Mouse (Mus musculus): ENCODE data around the gene Dpy30. TPM values are rescaled to one million over a fixed set of nuclear protein-coding genes. Genes with fewer than 3 reads are reported as not detected.
"Not testable (repeated sequence)": the region's sequence is repeated elsewhere in the genome, so short reads cannot be mapped to it uniquely, and the experiment has no call there.

Gene Dpy30
- 133 and 159 TPM in 2 replicates for polyA plus RNA-seq (2012; rRNA removed)

- H3K27me3 ChIP-seq (ENCODE audit: control insufficient read depth, insufficient read depth, low read length): no peaks in the 10 kb centered on the region
- TF ChIP-seq CTCF (IDR thresholded peaks at IDR 0.05; ENCODE audit: control insufficient read depth, insufficient read depth, insufficient replicate concordance, low read depth, low read length): no peak
- TF ChIP-seq POLR2A (IDR thresholded peaks at IDR 0.05; ENCODE audit: control insufficient read depth, low read depth, low read length): no peak
These were observed at the start of gene Dpy30 for GRCm38 (mm10) chr17:74323844-74324243. Gene Dpy30, minus strand, starts transcription at chr17:74323944.

GRCm38 (mm10) chr17:74363592-74363991, 39.8 kb upstream of the Dpy30 start:
- Histone ChIP-seq H3K4me3 (ENCODE audit: control insufficient read depth, low read depth, low read length) (no peak overlapping the region), H3K4me1 (ENCODE audit: control insufficient read depth, insufficient read depth, low read length) (no peaks in the 10 kb centered on the region), H3K27ac (ENCODE audit: control insufficient read depth, insufficient read depth, low read depth, low read length) (no peak overlapping the region), H3K36me3 (ENCODE audit: control insufficient read depth, insufficient read depth, low read length) (peaks cover 2% of the 10 kb centered on the region), H3K27me3 (ENCODE audit: control insufficient read depth, insufficient read depth, low read length) (no peaks in the 10 kb centered on the region)
- no peak for TF ChIP-seq POLR2A (IDR thresholded peaks at IDR 0.05; ENCODE audit: control insufficient read depth, low read depth, low read length)
- TF ChIP-seq CTCF (IDR thresholded peaks at IDR 0.05; ENCODE audit: control insufficient read depth, insufficient read depth, insufficient replicate concordance, low read depth, low read length): no peak

More at GRCm38 (mm10) chr17:74323844-74324243, at the start of gene Dpy30:
- Histone ChIP-seq H3K36me3 (ENCODE audit: control insufficient read depth, insufficient read depth, low read length) (no peaks in the 10 kb centered on the region), H3K27ac (ENCODE audit: control insufficient read depth, insufficient read depth, low read depth, low read length) (no peak within 1 kb of the TSS), H3K4me1 (ENCODE audit: control insufficient read depth, insufficient read depth, low read length) (no peaks in the 10 kb centered on the region), H3K4me3 (ENCODE audit: control insufficient read depth, low read depth, low read length) (peak within 1 kb of the TSS; percentile 76)

- no peak overlapping the region for H3K4me3 ChIP-seq (ENCODE audit: control insufficient read depth, low read depth, low read length)
- TF ChIP-seq CTCF (IDR thresholded peaks at IDR 0.05; ENCODE audit: control insufficient read depth, insufficient read depth, insufficient replicate concordance, low read depth, low read length) (no peak), POLR2A (IDR thresholded peaks at IDR 0.05; ENCODE audit: control insufficient read depth, low read depth, low read length) (no peak)
- H3K27ac ChIP-seq (ENCODE audit: control insufficient read depth, insufficient read depth, low read depth, low read length): no peak overlapping the region
- H3K27me3 ChIP-seq (ENCODE audit: control insufficient read depth, insufficient read depth, low read length): no peaks in the 10 kb centered on the region
- H3K36me3 ChIP-seq (ENCODE audit: control insufficient read depth, insufficient read depth, low read length): no peaks in the 10 kb centered on the region
- peaks cover 3% of the 10 kb centered on the region for H3K4me1 ChIP-seq (ENCODE audit: control insufficient read depth, insufficient read depth, low read length)
These were observed 17.4 kb upstream of the Dpy30 start for GRCm38 (mm10) chr17:74341151-74341550.

GRCm38 (mm10) chr17:74338937-74339804, 15.4 kb upstream of the Dpy30 start, which contains the start of gene Spast:
Gene Spast, plus strand, starts transcription at chr17:74338987.
- TF ChIP-seq POLR2A (IDR thresholded peaks at IDR 0.05; ENCODE audit: control insufficient read depth, low read depth, low read length) (no peak; the same call in 1 of the 2 replicates), CTCF (IDR thresholded peaks at IDR 0.05; ENCODE audit: control insufficient read depth, insufficient read depth, insufficient replicate concordance, low read depth, low read length) (no peak)
- Histone ChIP-seq H3K4me1 (ENCODE audit: control insufficient read depth, insufficient read depth, low read length) (peaks cover 3% of the 10 kb centered on the region), H3K27me3 (ENCODE audit: control insufficient read depth, insufficient read depth, low read length) (no peaks in the 10 kb centered on the region), H3K27ac (ENCODE audit: control insufficient read depth, insufficient read depth, low read depth, low read length) (peak within 1 kb of the TSS; percentile 19), H3K4me3 (ENCODE audit: control insufficient read depth, low read depth, low read length) (peak within 1 kb of the TSS; percentile 90), H3K36me3 (ENCODE audit: control insufficient read depth, insufficient read depth, low read length) (no peaks in the 10 kb centered on the region)

DNA sequence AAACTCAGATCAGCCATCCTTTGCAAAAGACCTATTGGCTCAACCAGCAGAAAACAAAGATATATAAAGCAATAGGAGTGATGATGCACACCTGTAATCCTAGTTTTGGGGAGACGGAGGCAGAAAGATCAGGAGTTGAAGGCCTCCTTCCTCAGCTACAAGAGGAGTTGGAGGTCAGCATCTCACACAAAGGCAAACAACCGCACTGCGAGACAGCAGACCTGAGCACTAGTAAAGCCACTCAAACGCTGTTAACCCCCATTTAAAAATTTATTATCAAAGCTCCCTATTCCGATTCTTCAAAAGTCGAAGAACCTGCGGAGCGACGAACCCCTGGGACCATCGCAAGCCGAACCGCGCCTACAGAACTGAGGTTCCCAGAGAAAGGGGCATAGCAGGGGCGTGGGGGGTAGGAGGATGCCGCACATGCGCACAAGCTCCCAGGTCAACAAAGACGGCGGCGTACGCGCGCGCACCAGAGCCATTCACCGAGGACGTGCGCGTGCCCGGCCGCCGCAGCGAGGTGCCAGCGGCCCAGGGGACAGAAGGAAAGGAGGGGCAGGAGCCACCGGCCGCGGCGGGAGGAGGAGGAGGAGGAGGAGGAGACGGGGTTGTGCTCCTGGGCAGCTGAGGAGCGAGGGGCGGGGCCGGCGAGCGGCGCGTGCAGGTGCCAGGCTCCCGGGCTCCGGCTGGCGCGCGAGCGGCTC, 14.6 kb upstream of the Dpy30 start:
- Histone ChIP-seq H3K27ac (ENCODE audit: control insufficient read depth, insufficient read depth, low read depth, low read length) (peak overlapping the region; percentile 19; the same call in 1 of the 2 replicates), H3K4me3 (ENCODE audit: control insufficient read depth, low read depth, low read length) (peak overlapping the region; percentile 90), H3K36me3 (ENCODE audit: control insufficient read depth, insufficient read depth, low read length) (no peaks in the 10 kb centered on the region), H3K4me1 (ENCODE audit: control insufficient read depth, insufficient read depth, low read length) (peaks cover 3% of the 10 kb centered on the region), H3K27me3 (ENCODE audit: control insufficient read depth, insufficient read depth, low read length) (no peaks in the 10 kb centered on the region)
- peak; percentile 71 for TF ChIP-seq POLR2A (IDR thresholded peaks at IDR 0.05; ENCODE audit: control insufficient read depth, low read depth, low read length)
- TF ChIP-seq CTCF (IDR thresholded peaks at IDR 0.05; ENCODE audit: control insufficient read depth, insufficient read depth, insufficient replicate concordance, low read depth, low read length): no peak

GRCm38 (mm10) chr17:74331049-74331676, 7.4 kb upstream of the Dpy30 start:
- Histone ChIP-seq H3K27me3 (ENCODE audit: control insufficient read depth, insufficient read depth, low read length) (no peaks in the 10 kb centered on the region), H3K36me3 (ENCODE audit: control insufficient read depth, insufficient read depth, low read length) (no peaks in the 10 kb centered on the region), H3K27ac (ENCODE audit: control insufficient read depth, insufficient read depth, low read depth, low read length) (no peak overlapping the region), H3K4me1 (ENCODE audit: control insufficient read depth, insufficient read depth, low read length) (no peaks in the 10 kb centered on the region; the same call in 1 of the 2 replicates), H3K4me3 (ENCODE audit: control insufficient read depth, low read depth, low read length) (no peak overlapping the region)
- no peak for TF ChIP-seq CTCF (IDR thresholded peaks at IDR 0.05; ENCODE audit: control insufficient read depth, insufficient read depth, insufficient replicate concordance, low read depth, low read length)
- no peak for TF ChIP-seq POLR2A (IDR thresholded peaks at IDR 0.05; ENCODE audit: control insufficient read depth, low read depth, low read length)

DNA sequence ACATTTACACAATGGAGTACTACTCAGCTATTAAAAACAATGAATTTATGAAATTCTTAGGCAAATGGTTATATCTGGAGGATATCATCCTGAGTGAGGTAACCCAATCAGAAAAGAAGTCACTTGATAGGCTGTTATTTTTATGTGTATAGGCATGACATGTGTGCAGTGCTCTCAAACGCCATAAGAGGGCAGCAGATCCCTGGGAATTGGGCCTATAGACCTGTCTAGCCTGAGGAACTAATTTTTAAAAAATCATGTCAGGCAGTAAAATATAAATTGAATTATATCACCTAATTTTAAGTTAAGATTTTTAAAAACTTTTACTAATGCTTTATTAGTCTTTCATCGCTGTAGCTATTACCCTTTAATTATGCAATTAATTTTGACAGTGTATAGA, 4.4 kb upstream of the Dpy30 start:
- H3K4me1 ChIP-seq (ENCODE audit: control insufficient read depth, insufficient read depth, low read length); H3K36me3 ChIP-seq (ENCODE audit: control insufficient read depth, insufficient read depth, low read length); H3K27ac ChIP-seq (ENCODE audit: control insufficient read depth, insufficient read depth, low read depth, low read length); H3K27me3 ChIP-seq (ENCODE audit: control insufficient read depth, insufficient read depth, low read length); H3K4me3 ChIP-seq (ENCODE audit: control insufficient read depth, low read depth, low read length): not testable (repeated sequence)
- TF ChIP-seq CTCF (IDR thresholded peaks at IDR 0.05; ENCODE audit: control insufficient read depth, insufficient read depth, insufficient replicate concordance, low read depth, low read length): peak; percentile 19; the same call in 1 of the 2 replicates

GRCm38 (mm10) chr17:74327195-74327594, 3.5 kb upstream of the Dpy30 start:
- H3K4me1 ChIP-seq (ENCODE audit: control insufficient read depth, insufficient read depth, low read length); H3K36me3 ChIP-seq (ENCODE audit: control insufficient read depth, insufficient read depth, low read length); H3K4me3 ChIP-seq (ENCODE audit: control insufficient read depth, low read depth, low read length); H3K27ac ChIP-seq (ENCODE audit: control insufficient read depth, insufficient read depth, low read depth, low read length); H3K27me3 ChIP-seq (ENCODE audit: control insufficient read depth, insufficient read depth, low read length): not testable (repeated sequence)
